Mouse (Mus musculus) frontal cortex, postnatal 36 days (tissue): Measurements from ENCODE around the gene Tsen15.
"Not testable (repeated sequence)": the region's sequence is repeated elsewhere in the genome, so short reads cannot be mapped to it uniquely, and the experiment has no call there.

Source experiments
- DNase-seq, 2 experiments: peaks; one replicate each; pipeline ENCODE4 v3.0.0; 2022; ENCODE audit warnings: low spot score in 2 of 2

Gene Tsen15

DNA sequence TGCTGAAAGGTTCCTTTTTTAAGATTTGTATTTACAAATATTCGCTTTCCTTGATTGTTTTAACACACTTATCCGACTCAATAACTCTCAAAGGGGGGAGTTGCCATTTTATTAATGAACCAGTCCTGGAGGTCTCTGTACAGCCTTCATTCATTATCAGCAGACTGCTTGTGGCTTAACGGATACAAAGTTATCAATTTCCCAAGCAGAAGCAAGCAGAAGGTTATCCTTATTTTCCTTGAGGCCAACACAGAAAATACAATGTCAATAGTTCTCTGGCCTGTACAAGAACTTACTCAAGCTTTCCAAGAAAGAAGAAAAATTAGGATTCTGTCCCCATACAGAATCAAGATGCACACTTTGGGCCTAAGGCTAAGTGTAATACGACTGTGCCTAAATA is 795 bp downstream of the Tsen15 start:
- not testable (repeated sequence) for DNase-seq

DNA sequence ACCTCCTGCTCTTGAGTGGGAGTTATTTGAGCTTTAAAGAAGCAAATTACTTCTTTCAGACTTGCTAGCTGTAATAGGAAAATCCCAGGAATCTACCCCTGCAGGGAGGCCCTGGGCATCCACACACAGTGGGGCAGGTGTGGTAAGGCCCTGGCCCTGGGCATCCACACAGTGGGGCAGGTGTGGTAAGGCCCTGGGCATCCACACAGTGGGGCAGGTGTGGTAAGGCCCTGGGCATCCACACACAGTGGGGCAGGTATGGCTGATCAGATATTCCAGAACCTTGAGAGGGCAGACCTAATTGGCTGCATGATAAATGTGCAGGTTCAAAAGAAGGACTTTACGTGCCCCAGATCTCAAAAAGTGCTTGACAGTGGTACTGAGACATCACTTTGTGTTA is 1.9 kb downstream of the Tsen15 start:
- no peak for DNase-seq

DNA sequence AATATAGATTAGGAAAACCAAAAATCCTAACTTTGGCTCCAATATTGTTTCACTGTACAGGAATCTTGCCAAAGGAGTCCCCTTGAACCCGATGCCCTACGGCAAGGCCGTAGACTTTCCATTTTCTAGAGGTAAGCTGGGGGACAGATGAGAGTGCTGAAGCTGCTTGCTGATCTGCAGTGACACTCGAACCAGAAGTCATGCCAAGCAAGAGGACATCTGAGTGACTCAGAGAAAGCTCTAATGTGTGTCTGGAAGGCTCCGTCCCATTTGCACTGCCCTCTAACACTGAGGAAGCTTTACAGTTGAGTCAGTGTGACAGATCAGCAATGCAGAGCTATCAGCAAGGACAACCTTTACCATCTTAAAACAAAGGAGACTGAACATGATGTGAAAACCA is 8.2 kb downstream of the Tsen15 start:
- no peak for DNase-seq

DNA sequence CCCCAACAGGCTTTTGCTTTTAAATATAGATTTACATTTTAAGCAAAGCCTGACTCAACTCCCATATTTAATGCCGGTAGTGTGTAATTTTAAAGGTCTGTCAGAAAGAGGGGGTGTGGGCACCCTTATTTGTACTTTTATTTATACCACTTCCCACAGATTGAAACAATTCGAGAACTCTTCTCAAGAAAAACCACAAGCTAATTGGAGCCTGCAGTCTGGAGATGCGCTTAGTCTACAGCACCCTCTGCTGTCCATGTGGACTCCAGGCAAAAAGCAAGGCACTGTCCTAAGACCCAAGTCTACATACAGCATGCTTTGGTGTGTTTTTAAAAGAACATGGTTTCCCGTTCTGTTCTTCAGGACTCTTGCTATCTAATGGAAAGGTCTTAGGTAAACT is 17.3 kb downstream of the Tsen15 start:
- DNase-seq: peak; percentile 64 to 84

DNA sequence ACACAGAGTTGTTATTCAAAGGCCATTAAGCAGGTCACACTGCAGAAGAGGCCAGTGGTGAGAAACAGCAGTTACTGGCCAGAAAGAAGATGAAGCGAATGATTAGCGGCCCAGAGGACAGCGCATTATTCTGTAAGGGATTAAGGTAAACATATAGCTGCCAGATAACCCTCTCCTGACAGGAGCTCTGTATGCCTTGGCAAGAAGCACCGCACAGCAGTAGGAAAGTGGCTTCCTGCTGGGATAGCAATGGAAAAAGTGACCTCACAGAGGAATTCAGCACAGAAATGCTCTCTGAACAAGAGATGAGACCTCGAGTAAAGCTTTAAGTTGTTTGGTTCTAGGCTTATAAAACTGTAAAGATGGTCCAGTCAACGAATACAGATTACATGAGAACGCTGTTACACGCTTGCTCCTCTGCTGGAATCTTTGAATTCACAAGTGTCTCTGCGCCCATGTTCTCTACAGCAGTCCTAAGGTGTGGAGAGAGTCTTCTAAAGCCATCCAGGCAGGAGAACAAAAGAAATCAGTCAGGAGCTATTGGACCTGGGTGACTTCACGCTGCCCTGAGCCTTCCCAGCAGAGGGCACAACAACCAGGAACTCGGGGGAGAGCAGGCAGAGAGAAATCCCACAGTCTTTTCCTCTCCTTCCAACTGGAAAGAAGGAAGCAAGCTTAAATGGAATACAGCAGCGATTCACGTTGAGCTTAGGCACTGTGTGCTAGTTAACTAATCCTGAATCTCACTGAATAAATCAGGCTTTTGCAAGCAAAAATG is 18.0 kb downstream of the Tsen15 start:
- DNase-seq: no peak

DNA sequence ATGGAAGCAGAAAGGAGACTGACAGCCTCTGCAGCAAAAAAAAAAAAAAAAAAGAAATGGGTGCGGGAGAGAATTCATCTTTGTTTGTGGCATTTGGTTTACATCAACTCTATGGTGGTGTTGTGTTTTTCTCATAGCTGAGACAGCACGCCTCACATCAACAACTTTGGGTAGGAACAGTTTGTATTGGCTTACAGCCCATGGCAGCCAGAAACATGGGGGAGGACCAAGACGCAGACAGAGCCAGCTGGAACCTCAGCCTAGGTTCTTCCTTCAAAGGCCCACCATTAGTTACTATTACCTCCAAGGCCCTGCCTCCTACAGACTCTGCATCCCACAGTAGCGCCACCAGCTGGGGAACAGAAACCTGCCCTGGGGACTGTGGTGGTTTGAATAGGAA is 29.8 kb downstream of the Tsen15 start:
- DNase-seq: no peak

DNA sequence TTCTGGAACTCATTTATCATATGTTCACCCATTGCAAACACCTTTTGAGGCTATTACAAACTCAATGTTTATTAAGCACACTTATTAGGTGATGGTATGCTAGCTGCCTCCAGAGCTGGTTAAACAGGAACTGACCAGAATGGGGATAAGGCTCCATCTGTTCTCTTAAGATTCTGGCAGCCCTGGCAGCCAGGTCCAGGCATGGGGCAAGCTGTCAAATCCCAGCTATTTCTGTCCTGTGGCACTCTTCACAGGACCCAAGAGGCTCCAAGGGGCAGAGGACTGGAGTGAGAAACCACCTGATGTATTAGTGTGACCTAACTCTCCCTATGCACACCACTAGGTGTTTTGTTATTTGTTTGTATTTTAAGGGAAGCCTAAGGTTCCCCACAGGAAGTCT is 38.5 kb downstream of the Tsen15 start:
- no peak for DNase-seq

DNA sequence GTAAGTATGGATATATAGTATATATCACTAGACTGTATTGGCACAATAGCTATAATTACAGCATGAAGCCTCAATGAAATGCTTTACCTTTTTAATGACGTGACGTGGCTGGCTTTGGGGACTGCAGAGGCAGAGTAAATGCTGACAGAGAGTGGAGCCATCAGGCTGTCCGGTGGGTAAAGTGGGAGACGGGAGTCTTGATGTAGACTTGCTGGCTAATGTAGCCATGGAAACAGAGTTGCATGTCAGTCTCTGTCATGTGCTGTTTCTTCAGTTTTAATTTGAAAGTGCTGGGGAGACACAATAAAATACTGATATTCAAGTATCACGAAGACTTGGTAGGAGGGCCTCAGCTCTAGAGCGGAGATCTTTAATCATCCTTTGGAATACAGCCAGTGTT is 62.5 kb downstream of the Tsen15 start:
- no peak for DNase-seq
